Mouse (Mus musculus) lung, embryonic 16.5 days (tissue): ENCODE measurements around the gene Asic2. TPM values are rescaled to one million over a fixed set of nuclear protein-coding genes. Genes with fewer than 3 reads are reported as not detected.

Experiments used
- ATAC-seq: fragments of 200-750 bp; cut with Nextera tagmentation; 2 replicates; pipeline ENCODE4 v1.8.0; 2017; ENCODE audit warnings: low read depth, mild to moderate bottlenecking, moderate library complexity
- H3K27ac ChIP-seq: fragments of 300-500 bp; sonication (generic); 2 replicates; pipeline ENCODE4 v1.5.1; 2014; ENCODE audit warnings: mild to moderate bottlenecking, control low read depth, low read length
- H3K27me3 ChIP-seq: fragments of 300-500 bp; sonication (generic); 2 replicates; pipeline ENCODE4 v1.6.1; 2014; ENCODE audit warnings: low read depth, low read length, mixed read lengths; ENCODE audit not compliant: control insufficient read depth, insufficient read depth
- H3K36me3 ChIP-seq: fragments of 300-500 bp; sonication (generic); 2 replicates; pipeline ENCODE4 v1.6.1; 2014; ENCODE audit warnings: low read length; ENCODE audit not compliant: control insufficient read depth, insufficient read depth
- H3K4me1 ChIP-seq: fragments of 300-500 bp; sonication (generic); replicated peaks from 2 replicates; pipeline ENCODE4 v1.6.1; 2014; ENCODE audit warnings: low read length, mixed read lengths; ENCODE audit not compliant: control insufficient read depth, insufficient read depth
- H3K4me2 ChIP-seq: fragments of 300-500 bp; sonication (generic); 2 replicates; pipeline ENCODE4 v1.6.1; 2014; ENCODE audit warnings: low read depth, low read length, control low read depth
- H3K4me3 ChIP-seq: fragments of 300-500 bp; sonication (generic); 2 replicates; pipeline ENCODE4 v1.5.1; 2014; ENCODE audit warnings: mild to moderate bottlenecking, low read length, control low read depth
- H3K9ac ChIP-seq: fragments of 300-500 bp; sonication (generic); 2 replicates; pipeline ENCODE4 v1.6.1; 2014; ENCODE audit warnings: low read length, control low read depth
- H3K9me3 ChIP-seq: fragments of 300-500 bp; sonication (generic); 2 replicates; pipeline ENCODE4 v1.6.1; 2016; ENCODE audit warnings: low read length; ENCODE audit not compliant: control insufficient read depth
- WGBS: fragments of 180-500 bp; shearing (Covaris S2); extraction: QIAGEN DNeasy Blood & Tissue Kit; methylation state at CpG from one replicate; pipeline ENCODE4 v1.1.7; 2014; 5-methylcytosine and 5-hydroxymethylcytosine counted together
- polyA plus RNA-seq: library from polyadenylated mRNA; unstranded; fragments of >200 nt; fragmentation: Nextera tagmentation; extraction: Ambion mirVana; gene quantifications from 2 replicates; pipeline ENCODE4 v1.2.1, GENCODE M21; 2015

The Asic2 gene
- polyA plus RNA-seq, 1 experiment from 2014 or later, result 0.31 TPM

DNA sequence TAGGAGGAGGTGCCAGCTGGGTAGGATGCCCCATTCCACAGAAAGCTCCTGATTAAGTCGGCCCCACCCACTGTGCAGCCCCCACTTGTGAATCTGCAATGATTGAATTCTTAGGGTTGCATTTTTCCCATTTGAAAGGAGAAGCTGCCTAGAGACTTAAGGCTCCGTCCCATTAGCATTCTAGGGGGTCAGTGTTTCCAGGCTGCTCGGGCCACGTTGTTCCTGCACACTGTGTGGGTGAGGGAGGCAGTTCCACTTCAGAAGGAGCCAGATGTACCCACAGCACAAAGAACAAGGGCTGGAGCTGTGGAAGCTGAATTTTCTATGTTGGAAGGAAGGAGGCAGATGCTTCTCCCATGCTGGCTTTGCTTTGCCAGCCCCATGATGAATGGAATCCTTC lies 833.1 kb downstream of the Asic2 start:
- no peak for ATAC-seq
- no peak overlapping the region for H3K4me2 ChIP-seq
- no peak overlapping the region for H3K9ac ChIP-seq
- no peaks in the 10 kb centered on the region for H3K4me1 ChIP-seq
- no peaks in the 10 kb centered on the region for H3K36me3 ChIP-seq
- no peak overlapping the region for H3K27ac ChIP-seq
- no peaks in the 10 kb centered on the region for H3K27me3 ChIP-seq
- H3K4me3 ChIP-seq, result no peak overlapping the region
- H3K9me3 ChIP-seq, result no peaks in the 10 kb centered on the region
- WGBS, result 63% methylated on average over 4 of the region's 4 CpGs

- WGBS, result 35% methylated on average over 5 of the region's 5 CpGs
- ATAC-seq, result no peak
- H3K4me3 ChIP-seq, result no peak overlapping the region
- no peak overlapping the region for H3K9ac ChIP-seq
- no peaks in the 10 kb centered on the region for H3K4me1 ChIP-seq
- H3K4me2 ChIP-seq, result no peak overlapping the region
- no peak overlapping the region for H3K27ac ChIP-seq
- H3K27me3 ChIP-seq, result no peaks in the 10 kb centered on the region
- H3K9me3 ChIP-seq, result no peaks in the 10 kb centered on the region
- no peaks in the 10 kb centered on the region for H3K36me3 ChIP-seq
These were observed 834.3 kb downstream of the Asic2 start for GRCm38 (mm10) chr11:81133950-81134349.

- no peak overlapping the region for H3K4me3 ChIP-seq
- H3K36me3 ChIP-seq, result no peaks in the 10 kb centered on the region
- ATAC-seq, result no peak
- no peaks in the 10 kb centered on the region for H3K4me1 ChIP-seq
- 79% methylated on average over 7 of the region's 7 CpGs for WGBS
- no peak overlapping the region for H3K9ac ChIP-seq
- no peaks in the 10 kb centered on the region for H3K9me3 ChIP-seq
- no peak overlapping the region for H3K27ac ChIP-seq
- no peaks in the 10 kb centered on the region for H3K27me3 ChIP-seq
- H3K4me2 ChIP-seq, result no peak overlapping the region
These were observed 835.6 kb downstream of the Asic2 start for GRCm38 (mm10) chr11:81132669-81133068.

DNA sequence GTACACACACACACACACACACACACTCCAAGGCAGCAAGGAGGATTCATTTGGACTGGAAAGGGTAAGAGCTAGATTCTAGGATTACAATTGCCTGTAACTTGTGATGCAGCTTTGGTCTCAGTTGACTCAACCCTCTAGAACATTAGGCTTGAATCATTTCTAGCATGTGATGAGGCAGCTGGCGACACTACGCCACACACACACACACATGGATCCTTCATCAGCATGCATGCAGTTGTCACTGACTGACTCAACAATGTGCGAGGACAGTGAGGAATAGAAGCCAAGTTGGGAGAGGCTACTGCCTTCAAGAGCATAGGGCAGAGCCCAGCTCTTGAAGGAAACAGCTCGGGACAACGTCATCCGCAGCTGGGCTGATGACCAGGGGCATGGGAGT lies 843.9 kb downstream of the Asic2 start:
- no peaks in the 10 kb centered on the region for H3K4me1 ChIP-seq
- ATAC-seq, result no peak
- no peaks in the 10 kb centered on the region for H3K36me3 ChIP-seq
- no peak overlapping the region for H3K4me2 ChIP-seq
- no peaks in the 10 kb centered on the region for H3K27me3 ChIP-seq
- no peaks in the 10 kb centered on the region for H3K9me3 ChIP-seq
- 92% methylated on average over 6 of the region's 6 CpGs for WGBS
- H3K27ac ChIP-seq, result no peak overlapping the region
- H3K4me3 ChIP-seq, result no peak overlapping the region
- no peak overlapping the region for H3K9ac ChIP-seq

DNA sequence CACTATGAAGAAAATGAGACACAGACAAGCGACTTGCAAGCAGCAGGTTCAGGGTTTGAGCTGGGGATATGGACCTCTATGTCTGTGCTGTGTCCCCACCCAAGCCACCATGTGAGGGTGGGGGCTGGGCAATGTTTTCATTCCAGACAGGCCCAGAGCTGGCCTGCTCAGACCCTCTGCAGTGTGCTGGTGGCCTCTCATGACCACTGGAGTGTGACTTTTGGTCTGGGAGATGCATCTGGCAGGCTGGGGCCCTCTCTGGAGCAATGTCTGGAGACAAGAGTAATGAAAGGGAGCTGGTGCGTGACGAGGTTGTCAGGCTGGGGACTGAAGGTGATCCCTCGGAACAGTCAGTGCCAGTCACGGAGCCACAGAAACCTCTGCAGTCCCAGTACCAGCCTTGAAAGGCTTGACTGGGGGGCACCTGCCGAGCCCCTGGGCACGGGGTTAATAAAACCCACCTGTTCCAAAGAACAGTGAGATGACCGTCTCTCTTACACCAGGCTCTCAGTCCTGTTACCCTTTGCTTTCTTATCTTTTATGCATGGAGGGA lies 848.2 kb downstream of the Asic2 start:
- ATAC-seq, result no peak
- WGBS, result 45% methylated on average over 8 of the region's 8 CpGs
- no peak overlapping the region for H3K27ac ChIP-seq
- H3K9ac ChIP-seq, result no peak overlapping the region
- no peaks in the 10 kb centered on the region for H3K9me3 ChIP-seq
- no peak overlapping the region for H3K4me2 ChIP-seq
- H3K4me3 ChIP-seq, result no peak overlapping the region
- H3K27me3 ChIP-seq, result no peaks in the 10 kb centered on the region
- no peaks in the 10 kb centered on the region for H3K4me1 ChIP-seq
- no peaks in the 10 kb centered on the region for H3K36me3 ChIP-seq

DNA sequence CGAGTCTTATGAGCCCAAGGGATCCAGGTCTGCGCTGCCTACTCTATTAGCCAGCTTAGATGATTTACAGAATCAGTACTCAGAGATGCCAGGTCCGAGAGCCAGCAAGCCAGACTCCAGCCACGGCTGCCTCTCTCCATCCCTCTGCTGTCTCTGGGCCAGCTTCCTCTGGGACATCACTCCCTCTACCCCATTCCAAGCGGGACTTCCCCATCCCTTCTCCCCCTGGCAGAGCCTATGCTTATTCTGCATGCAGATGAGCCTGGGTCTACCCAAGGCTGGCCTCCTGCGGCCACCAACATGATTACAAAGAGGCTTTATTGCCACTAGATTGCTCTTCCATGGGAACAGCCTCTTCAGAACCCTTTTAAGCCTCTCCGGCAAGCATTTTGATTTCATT lies 850.2 kb downstream of the Asic2 start:
- Histone ChIP-seq H3K4me1 (no peaks in the 10 kb centered on the region), H3K9ac (no peak overlapping the region), H3K27ac (no peak overlapping the region), H3K4me2 (no peak overlapping the region), H3K27me3 (no peaks in the 10 kb centered on the region), H3K9me3 (no peaks in the 10 kb centered on the region), H3K36me3 (no peaks in the 10 kb centered on the region), H3K4me3 (no peak overlapping the region)
- no peak for ATAC-seq
- 68% methylated on average over 7 of the region's 7 CpGs for WGBS

- H3K9ac ChIP-seq, result no peak overlapping the region
- no peak overlapping the region for H3K27ac ChIP-seq
- ATAC-seq, result no peak
- no peak overlapping the region for H3K4me3 ChIP-seq
- H3K36me3 ChIP-seq, result no peaks in the 10 kb centered on the region
- no peaks in the 10 kb centered on the region for H3K4me1 ChIP-seq
- H3K27me3 ChIP-seq, result no peaks in the 10 kb centered on the region
- 34% methylated on average over 9 of the region's 9 CpGs for WGBS
- H3K4me2 ChIP-seq, result no peak overlapping the region
- H3K9me3 ChIP-seq, result no peaks in the 10 kb centered on the region
These were observed 852.6 kb downstream of the Asic2 start for GRCm38 (mm10) chr11:81115666-81116065.

GRCm38 (mm10) chr11:81111626-81112025 lies 856.6 kb downstream of the Asic2 start:
- no peaks in the 10 kb centered on the region for H3K27me3 ChIP-seq
- no peaks in the 10 kb centered on the region for H3K9me3 ChIP-seq
- no peaks in the 10 kb centered on the region for H3K4me1 ChIP-seq
- no peaks in the 10 kb centered on the region for H3K36me3 ChIP-seq
- no peak for ATAC-seq
- no peak overlapping the region for H3K9ac ChIP-seq
- H3K4me3 ChIP-seq, result no peak overlapping the region
- no peak overlapping the region for H3K27ac ChIP-seq
- WGBS, result 83% methylated on average over 2 of the region's 2 CpGs
- H3K4me2 ChIP-seq, result no peak overlapping the region

GRCm38 (mm10) chr11:81110049-81110448 lies 858.2 kb downstream of the Asic2 start:
- no peak overlapping the region for H3K4me3 ChIP-seq
- H3K9me3 ChIP-seq, result no peaks in the 10 kb centered on the region
- no peak overlapping the region for H3K4me2 ChIP-seq
- H3K36me3 ChIP-seq, result no peaks in the 10 kb centered on the region
- no peaks in the 10 kb centered on the region for H3K27me3 ChIP-seq
- H3K27ac ChIP-seq, result no peak overlapping the region
- ATAC-seq, result no peak
- no peak overlapping the region for H3K9ac ChIP-seq
- no peaks in the 10 kb centered on the region for H3K4me1 ChIP-seq
- WGBS, result 72% methylated on average over 6 of the region's 6 CpGs

DNA sequence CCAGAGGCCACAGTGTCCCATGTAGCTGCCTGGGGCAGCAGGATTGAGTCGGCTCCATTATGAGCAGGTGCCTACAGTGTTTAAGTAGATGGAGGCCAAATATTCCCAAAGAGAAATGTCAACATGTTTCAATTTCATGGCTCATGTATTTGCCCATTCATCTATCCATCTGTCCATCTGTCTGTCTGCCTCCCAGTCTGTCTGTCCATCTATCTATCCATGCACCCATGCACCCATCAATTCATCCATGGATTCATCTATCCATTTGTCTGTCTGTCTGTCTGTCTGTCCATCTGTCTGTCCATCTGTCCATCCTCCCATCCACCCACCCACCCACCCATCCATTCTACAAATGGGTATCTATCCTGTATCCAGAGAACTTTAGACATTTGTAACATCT lies 861.3 kb downstream of the Asic2 start:
- WGBS, result 89% methylated on average over 1 of the region's 1 CpGs

More for the DNA sequence above, 861.3 kb downstream of the Asic2 start:
- Histone ChIP-seq H3K27me3 (no peaks in the 10 kb centered on the region), H3K27ac (no peak overlapping the region), H3K36me3 (no peaks in the 10 kb centered on the region), H3K9me3 (no peaks in the 10 kb centered on the region), H3K9ac (no peak overlapping the region), H3K4me2 (no peak overlapping the region), H3K4me3 (no peak overlapping the region), H3K4me1 (no peaks in the 10 kb centered on the region)
- ATAC-seq, result no peak
